Mouse (Mus musculus): Measurements from ENCODE around the gene Adamts13. TPM values are rescaled to one million over a fixed set of nuclear protein-coding genes. Genes with fewer than 3 reads are reported as not detected.

The Adamts13 gene
- 1.6 TPM in 2 replicates for polyA plus RNA-seq (2012; rRNA removed; ENCODE audit: low replicate concordance)

DNA sequence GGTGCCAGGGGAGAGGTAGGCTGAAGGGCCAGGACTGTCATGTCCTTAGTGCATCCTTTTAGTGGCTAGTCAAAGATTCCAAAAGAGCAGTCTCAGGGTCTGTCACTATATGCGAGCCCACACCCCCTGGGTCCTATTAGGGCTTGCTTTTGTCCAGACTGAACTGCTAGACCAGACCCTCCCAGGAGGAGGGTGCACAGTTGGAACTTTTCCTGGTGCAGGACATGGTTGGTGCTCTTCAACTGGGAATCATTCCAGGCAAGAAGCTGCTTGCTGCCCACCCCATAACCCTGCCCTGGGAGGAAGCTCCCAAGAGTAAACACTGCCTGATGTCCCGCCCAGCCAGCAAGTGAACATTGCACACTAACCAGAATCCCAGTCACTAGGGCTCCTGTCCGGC, at the start of gene Adamts13:
Adamts13 (plus strand) TSS at position 301 of the 400 bp plus-strand sequence.

DNA sequence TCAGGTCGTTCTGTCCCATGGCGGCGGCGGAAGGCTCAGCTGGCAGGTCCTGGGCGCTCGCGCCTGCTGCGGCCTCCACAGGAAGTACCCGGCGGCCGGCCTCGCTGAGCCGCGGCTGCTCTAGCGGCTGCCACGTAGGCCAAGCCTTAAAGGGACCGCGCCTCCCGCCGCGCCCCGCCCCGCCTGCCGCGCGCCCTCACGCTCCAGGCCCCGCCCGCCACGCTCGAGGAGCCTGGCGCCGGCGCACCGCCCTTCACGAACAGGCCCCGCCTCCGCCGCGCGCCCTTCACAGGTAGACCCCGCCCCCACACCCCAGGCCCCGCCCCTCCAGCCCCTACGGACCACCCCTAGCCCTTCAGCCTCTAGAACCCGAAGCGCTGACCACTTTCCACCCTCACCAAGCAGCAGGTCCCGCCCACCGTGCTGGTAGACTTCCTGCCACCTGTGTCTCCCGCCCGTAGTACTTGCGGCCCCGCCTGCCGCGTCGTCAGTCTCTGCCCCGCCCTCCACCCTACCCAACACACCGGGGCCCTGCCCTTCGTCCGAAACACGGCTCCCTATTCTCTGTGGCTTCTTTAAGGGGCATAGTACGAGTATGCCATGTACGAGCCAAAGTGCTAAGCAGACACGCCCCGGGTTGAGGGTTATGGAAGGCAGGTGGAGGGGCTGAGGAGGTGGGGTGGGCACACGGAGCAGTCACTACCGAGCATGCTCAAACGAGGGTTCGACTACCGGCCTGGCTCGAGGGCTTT, 39.7 kb upstream of the Adamts13 start, which contains the start of the genes Surf4 and Stkld1:
Surf4 (minus strand) TSS at position 625 of the 752 bp plus-strand sequence.
Stkld1 (plus strand) TSS at position 744 of the 752 bp plus-strand sequence.

DNA sequence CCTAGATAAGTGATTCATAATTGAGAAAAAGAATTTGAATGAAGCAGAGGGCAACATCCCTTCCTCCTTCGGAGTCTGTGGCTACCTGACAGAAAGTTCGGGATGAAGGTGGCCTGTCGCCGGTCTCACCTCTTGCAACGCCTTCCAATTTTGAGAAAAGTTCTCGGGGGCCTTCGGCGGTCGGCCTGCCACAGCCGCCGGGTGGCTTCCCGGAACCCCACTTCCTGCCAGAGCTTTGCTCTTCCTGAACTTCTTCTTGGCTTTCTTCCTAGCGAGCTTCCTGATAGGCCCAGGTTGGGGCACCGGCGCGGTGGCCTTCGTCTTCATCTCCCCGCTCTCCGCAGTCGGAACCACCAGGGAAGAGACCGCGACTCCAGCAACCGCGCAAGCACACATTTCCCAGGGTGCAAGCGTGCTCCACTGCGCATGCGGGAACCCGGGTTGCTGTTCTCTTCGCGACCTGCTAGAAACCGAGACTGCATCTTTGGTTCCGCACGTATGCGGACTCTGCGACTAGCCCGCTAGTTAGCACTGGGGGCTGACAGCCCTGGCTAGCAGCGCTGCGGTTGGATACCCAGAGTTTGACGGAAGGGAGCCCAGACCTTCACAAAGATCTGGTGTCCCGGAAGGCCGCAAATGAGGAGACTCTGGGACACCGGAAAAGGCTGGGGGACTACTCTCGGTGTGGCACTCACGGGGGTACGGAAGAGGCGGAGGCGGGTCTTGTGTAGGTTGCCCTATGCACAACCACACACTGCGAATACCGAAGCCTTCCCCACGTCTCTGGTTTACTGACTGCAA, 9.1 kb upstream of the Adamts13 start, which contains the start of gene Rexo4:
Rexo4 (minus strand) TSS at position 464 of the 801 bp plus-strand sequence.

DNA sequence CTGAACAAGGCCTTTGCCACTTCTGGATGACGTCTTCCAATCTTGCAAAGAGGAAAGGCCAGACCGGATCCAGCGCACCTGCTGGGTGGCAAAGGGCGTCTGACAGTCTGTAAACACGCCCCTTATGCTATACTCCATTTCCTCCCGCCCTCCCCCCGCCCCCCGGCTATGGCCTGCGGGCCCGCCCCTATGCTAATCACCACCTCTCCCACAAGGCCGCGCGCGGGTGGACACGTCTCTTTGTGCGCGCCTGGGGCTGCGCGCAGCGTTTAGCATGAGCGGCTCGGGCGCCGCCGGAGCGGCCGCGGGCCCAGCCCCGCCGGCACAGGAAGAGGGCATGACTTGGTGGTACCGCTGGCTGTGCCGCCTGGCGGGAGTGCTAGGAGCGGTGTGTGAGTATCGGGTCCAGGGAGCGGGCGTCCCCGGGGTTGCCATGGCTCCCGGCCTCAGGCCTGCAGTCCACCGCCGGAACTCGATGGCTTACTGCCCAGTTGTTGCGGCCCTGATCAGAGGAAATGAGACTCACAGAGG, 36.6 kb downstream of the Adamts13 start, which contains the start of gene Cacfd1:
Cacfd1 (plus strand) TSS at position 213 of the 531 bp plus-strand sequence.

DNA sequence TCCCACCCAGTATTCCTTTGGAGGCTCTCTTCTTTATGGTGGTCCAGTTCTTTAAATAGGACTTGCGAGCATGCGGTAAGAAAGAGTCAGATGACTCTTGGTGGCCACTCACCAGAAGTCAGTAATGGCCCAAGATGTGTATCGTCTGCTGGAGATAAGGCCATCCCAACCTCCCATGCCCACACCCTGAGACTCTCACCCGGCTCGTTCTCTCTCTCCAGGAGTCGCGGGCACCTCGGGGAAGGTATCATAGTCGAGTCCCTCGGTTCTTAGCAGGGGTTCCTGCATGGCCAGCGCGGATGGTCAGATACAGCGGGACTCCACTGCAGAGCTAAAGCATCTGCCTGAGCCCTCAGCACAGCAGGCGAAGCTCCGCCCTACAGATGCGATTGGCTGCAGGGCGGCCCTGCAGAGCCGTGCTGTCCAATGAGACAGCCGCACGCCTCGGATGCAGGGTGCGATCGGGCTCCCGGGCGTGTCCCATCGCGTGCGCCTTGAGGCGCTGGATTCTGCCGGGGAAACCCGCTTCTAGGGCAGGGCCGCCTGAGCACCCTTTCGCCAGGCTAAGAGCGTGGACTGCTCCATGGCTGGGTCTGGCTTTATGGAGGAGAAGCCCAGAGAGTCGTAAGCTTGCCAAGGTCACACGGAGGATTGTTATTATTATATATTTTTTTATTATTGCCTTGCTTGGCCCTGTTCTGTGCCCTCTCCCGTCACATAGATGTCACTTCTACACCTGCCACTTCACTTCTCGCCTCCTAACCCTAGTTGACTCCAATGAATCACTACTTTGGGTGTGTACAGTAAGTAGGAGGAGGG, 54.6 kb downstream of the Adamts13 start, which contains the start of gene Slc2a6:
Slc2a6 (minus strand) TSS at position 381 of the 819 bp plus-strand sequence.

Other genes starting within 250 kb of the Adamts13 start
- 0.25 TPM in 1 of 2 replicates, not detected in the other for gene Abo, start 108.4 kb upstream of the Adamts13 start, polyA plus RNA-seq (2012; rRNA removed; ENCODE audit: low replicate concordance)
- gene Surf6, start 70.5 kb upstream of the Adamts13 start, polyA plus RNA-seq (2012; rRNA removed; ENCODE audit: low replicate concordance): 3.7 and 4.1 TPM in 2 replicates
- gene Med22, start 62.7 kb upstream of the Adamts13 start, polyA plus RNA-seq (2012; rRNA removed; ENCODE audit: low replicate concordance): 15.3 and 19.8 TPM in 2 replicates
- 327 and 343 TPM in 2 replicates for gene Rpl7a, start 62.7 kb upstream of the Adamts13 start, polyA plus RNA-seq (2012; rRNA removed; ENCODE audit: low replicate concordance)
- 6.3 and 12.5 TPM in 2 replicates for gene Surf2, start 57.0 kb upstream of the Adamts13 start, polyA plus RNA-seq (2012; rRNA removed; ENCODE audit: low replicate concordance)
- 39.2 and 46.7 TPM in 2 replicates for gene Surf1, start 56.9 kb upstream of the Adamts13 start, polyA plus RNA-seq (2012; rRNA removed; ENCODE audit: low replicate concordance)
- 437 and 918 TPM in 2 replicates for gene Surf4, start 39.5 kb upstream of the Adamts13 start, polyA plus RNA-seq (2012; rRNA removed; ENCODE audit: low replicate concordance)
- 0.30 TPM in 1 of 2 replicates, not detected in the other for gene Stkld1, start 39.4 kb upstream of the Adamts13 start, polyA plus RNA-seq (2012; rRNA removed; ENCODE audit: low replicate concordance)
- gene Rexo4, start 9.0 kb upstream of the Adamts13 start, polyA plus RNA-seq (2012; rRNA removed; ENCODE audit: low replicate concordance): 8.7 and 12.4 TPM in 2 replicates
- 59.9 and 66.7 TPM in 2 replicates for gene Cacfd1, start 36.5 kb downstream of the Adamts13 start, polyA plus RNA-seq (2012; rRNA removed; ENCODE audit: low replicate concordance)
- 4.0 and 8.3 TPM in 2 replicates for gene Slc2a6, start 54.6 kb downstream of the Adamts13 start, polyA plus RNA-seq (2012; rRNA removed; ENCODE audit: low replicate concordance)
- 0.11 TPM in 1 of 2 replicates, not detected in the other for gene Mymk, start 98.8 kb downstream of the Adamts13 start, polyA plus RNA-seq (2012; rRNA removed; ENCODE audit: low replicate concordance)
- gene Adamtsl2, start 106.0 kb downstream of the Adamts13 start, polyA plus RNA-seq (2012; rRNA removed; ENCODE audit: low replicate concordance): 1.5 and 2.0 TPM in 2 replicates
- 0.07 TPM in 1 of 2 replicates, not detected in the other for gene Fam163b, start 169.1 kb downstream of the Adamts13 start, polyA plus RNA-seq (2012; rRNA removed; ENCODE audit: low replicate concordance)
- 0.41 and 1.9 TPM in 2 replicates for gene Dbh, start 191.8 kb downstream of the Adamts13 start, polyA plus RNA-seq (2012; rRNA removed; ENCODE audit: low replicate concordance)

Data from duodenum, adult 2 months (tissue).